23 mouse cellular contexts compared by ENCODE assay signal in genomic region chr2:79339003-79339402, GRCm38 (mm10).
DNase-seq lines count a peak whose midpoint lies in the region; ATAC-seq and TF ChIP-seq lines count a peak whose summit lies in the region.
"Had no signal": no experiment of that assay in that cellular context is flagged by ENCODE, and none has a peak within 500 bp of the region (broad histone marks: within the 10 kb centered on the region; RNA-seq: fewer than 3 reads in every experiment).

No protein-coding gene starts in this region.

- 47% methylated on average over 1 of the region's 1 CpGs for WGBS in forebrain, postnatal 0 days

- no peaks in the 10 kb centered on the region for H3K27me3 ChIP-seq in forebrain, postnatal 0 days (ENCODE audit: insufficient read depth, low read length)
- H3K27me3 ChIP-seq: embryonic facial prominence, embryonic 12.5 days; embryonic facial prominence, embryonic 15.5 days; heart, embryonic 13.5 days; hindbrain, embryonic 13.5 days; intestine, embryonic 15.5 days had no signal

- no peak overlapping the region for H3K4me2 ChIP-seq in forebrain, postnatal 0 days (ENCODE audit: low read depth)
- H3K4me2 ChIP-seq: embryonic facial prominence, embryonic 12.5 days; embryonic facial prominence, embryonic 15.5 days; heart, embryonic 13.5 days; hindbrain, embryonic 13.5 days; intestine, embryonic 15.5 days had no signal

- DNase-seq in brain, adult 2 months (ENCODE audit: low read depth, low spot score) = peak; percentile 6
- no peak for DNase-seq in layer of hippocampus, postnatal 36 days
- DNase-seq in forebrain, postnatal 0 days = no peak
- DNase-seq in layer of hippocampus, adult 9-11 months = no peak
- DNase-seq: adrenal gland, adult 8-10 months; adrenal gland, postnatal 25 days; cerebellum, adult 18-20 months; cerebellum, adult 9-10 months; cerebellum, postnatal 14 days; gastrocnemius, postnatal 25 days; heart, adult 2 months had no signal

- no peaks in the 10 kb centered on the region for H3K36me3 ChIP-seq in forebrain, postnatal 0 days (ENCODE audit: insufficient read depth)
- H3K36me3 ChIP-seq: embryonic facial prominence, embryonic 12.5 days; embryonic facial prominence, embryonic 15.5 days; heart, embryonic 10.5 days; heart, embryonic 13.5 days; hindbrain, embryonic 10.5 days; hindbrain, embryonic 13.5 days; intestine, embryonic 15.5 days had no signal

- no peak overlapping the region for H3K4me3 ChIP-seq in forebrain, postnatal 0 days (ENCODE audit: low read depth, low read length)
- H3K4me3 ChIP-seq: embryonic facial prominence, embryonic 12.5 days; embryonic facial prominence, embryonic 15.5 days; heart, adult 2 months; heart, embryonic 10.5 days; heart, embryonic 13.5 days; hindbrain, embryonic 10.5 days; hindbrain, embryonic 13.5 days; intestine, embryonic 15.5 days had no signal

- H3K4me1 ChIP-seq in forebrain, postnatal 0 days (ENCODE audit: insufficient read depth) = no peaks in the 10 kb centered on the region
- H3K4me1 ChIP-seq: embryonic facial prominence, embryonic 12.5 days; embryonic facial prominence, embryonic 15.5 days; heart, embryonic 10.5 days; heart, embryonic 13.5 days; hindbrain, embryonic 13.5 days; intestine, embryonic 15.5 days had no signal

- ATAC-seq in granulocyte monocyte progenitor cell, adult 5-6 weeks (replicated peaks; ENCODE audit: poor library complexity, severe bottlenecking) = peak; percentile 75
- peak; percentile 54; the same call in 1 of the 2 replicates for ATAC-seq in megakaryocyte progenitor cell, adult 5-6 weeks (replicated peaks; ENCODE audit: poor library complexity)
- no peak for ATAC-seq in forebrain, postnatal 0 days
- ATAC-seq: CD4-positive, CD25-positive, alpha-beta regulatory T cell, adult 4 months; forebrain, embryonic 14.5 days; hindbrain, embryonic 16.5 days; intestine, embryonic 15.5 days had no signal

- H3K9me3 ChIP-seq in forebrain, postnatal 0 days (ENCODE audit: low read length) = no peaks in the 10 kb centered on the region
- H3K9me3 ChIP-seq: embryonic facial prominence, embryonic 12.5 days; heart, embryonic 10.5 days; heart, embryonic 13.5 days; hindbrain, embryonic 13.5 days; intestine, embryonic 15.5 days had no signal

- no peak overlapping the region for H3K27ac ChIP-seq in forebrain, postnatal 0 days (ENCODE audit: low read depth, low read length)
- H3K27ac ChIP-seq: embryonic facial prominence, embryonic 12.5 days; embryonic facial prominence, embryonic 15.5 days; heart, adult 2 months; heart, embryonic 10.5 days; heart, embryonic 13.5 days; hindbrain, embryonic 10.5 days; hindbrain, embryonic 13.5 days; intestine, embryonic 15.5 days had no signal

- no peak overlapping the region for H3K9ac ChIP-seq in forebrain, postnatal 0 days
- H3K9ac ChIP-seq: embryonic facial prominence, embryonic 12.5 days; embryonic facial prominence, embryonic 15.5 days; heart, embryonic 13.5 days; hindbrain, embryonic 13.5 days; intestine, embryonic 15.5 days had no signal

- no peak for TF ChIP-seq CTCF in forebrain, postnatal 0 days (IDR thresholded peaks at IDR 0.05; ENCODE audit: low read depth)
